Mouse (Mus musculus) telencephalon, adult 2 months (tissue): Measurements from ENCODE around the gene Mtg1.
A peak's percentile ranks its signal among the peaks of the same experiment; 100 is the strongest.

Source experiments
- DNase-seq: peaks from one replicate; pipeline ENCODE4 v3.0.0-alpha.2; 2011; ENCODE audit warnings: low read depth, low spot score

The Mtg1 gene

DNA sequence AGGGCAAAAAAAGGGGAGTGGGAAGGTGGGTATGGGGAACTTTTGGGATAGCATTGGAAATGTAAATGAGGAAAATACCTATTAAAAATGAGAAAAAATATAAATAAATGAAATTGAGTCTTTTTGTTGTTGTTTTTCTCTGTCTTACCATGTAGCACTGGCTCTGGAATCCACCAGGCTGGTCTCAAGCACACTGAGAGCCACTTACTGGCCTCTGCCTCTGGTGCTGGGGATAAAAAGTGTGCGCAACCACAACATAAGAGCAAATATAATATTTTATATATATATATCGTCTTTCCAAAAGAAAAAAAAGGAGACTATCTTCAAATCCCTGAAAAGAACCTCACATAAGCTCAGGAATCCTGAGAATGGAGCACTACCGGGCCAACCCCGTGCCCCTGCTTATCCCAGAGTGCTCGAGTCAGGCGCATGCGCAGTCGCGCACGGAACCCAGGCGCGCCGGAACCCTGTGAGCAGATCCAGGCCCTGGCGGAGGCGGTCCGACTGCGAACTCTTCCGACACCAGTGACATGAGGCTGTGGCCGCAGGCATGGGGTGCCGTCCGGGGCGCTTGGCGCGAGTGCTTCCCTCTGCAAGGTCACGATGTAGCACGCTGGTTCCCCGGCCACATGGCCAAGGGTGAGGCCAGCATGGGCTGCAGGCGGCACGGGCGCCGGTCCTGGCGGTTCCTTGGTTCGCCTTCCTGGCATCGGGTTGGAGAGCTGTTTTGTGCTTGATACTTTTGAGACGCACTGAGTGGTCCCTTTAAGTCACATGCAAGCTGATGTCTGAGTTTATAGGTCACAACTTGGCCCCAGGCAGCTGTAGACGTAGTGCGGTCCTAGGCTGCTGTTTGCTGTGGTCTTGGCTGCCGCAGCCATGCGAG lies at the start of gene Mtg1:
Gene Mtg1 (plus strand): TSS at position 430 of the 886 bp plus-strand sequence.
- peak; percentile 90 for DNase-seq

DNA sequence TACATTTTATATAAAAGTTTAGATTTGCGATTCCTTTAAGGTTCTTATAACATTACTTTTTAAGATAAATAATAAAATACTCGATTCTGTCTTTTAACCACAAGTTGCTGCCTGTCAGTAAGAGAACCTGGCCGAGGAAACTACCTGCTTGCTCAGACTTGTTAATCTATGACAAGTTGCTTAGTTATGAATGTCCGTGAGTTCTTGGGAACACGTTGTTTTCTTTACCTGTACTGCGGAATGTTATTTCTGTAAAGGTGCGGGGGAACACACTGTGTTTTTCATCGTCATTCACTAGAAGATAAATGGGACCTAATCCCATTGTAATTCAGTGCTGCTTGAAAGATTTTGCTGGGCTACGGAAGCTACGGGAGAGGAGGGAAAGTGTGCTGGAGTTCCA lies 46.8 kb upstream of the Mtg1 start:
- DNase-seq, result no peak

DNA sequence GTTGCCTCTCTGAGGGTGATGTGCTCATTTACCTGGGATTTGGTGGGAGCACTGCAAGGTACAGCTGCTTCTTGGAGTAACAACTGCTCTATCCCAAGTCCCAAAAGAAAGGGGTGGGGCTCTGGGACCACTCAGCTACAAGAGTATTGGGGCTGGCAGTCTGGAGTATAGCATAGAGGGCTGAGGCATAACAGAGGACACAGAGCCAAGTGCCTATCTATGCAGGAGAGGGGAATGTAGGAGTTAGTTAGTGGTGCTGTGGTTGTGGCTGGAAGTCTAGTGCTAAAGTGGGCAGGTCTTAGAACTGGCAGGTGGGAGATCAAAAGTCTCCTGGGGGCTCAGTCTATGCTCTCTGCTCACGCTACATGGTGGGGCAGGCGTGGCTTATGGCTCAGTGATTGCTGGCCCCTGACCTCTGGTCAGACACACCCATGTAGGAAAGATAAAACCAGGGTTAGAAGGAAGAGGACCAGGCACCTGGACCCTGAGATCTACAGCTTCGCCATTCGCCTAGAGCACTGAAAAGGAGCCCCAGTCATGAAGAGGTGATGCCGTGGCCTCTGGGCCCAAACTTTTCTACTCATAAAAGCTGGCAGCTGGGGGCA lies 44.3 kb upstream of the Mtg1 start, which contains the start of gene Prap1:
Gene Prap1 (plus strand): TSS at position 472 of the 605 bp plus-strand sequence.
- DNase-seq, result no peak

DNA sequence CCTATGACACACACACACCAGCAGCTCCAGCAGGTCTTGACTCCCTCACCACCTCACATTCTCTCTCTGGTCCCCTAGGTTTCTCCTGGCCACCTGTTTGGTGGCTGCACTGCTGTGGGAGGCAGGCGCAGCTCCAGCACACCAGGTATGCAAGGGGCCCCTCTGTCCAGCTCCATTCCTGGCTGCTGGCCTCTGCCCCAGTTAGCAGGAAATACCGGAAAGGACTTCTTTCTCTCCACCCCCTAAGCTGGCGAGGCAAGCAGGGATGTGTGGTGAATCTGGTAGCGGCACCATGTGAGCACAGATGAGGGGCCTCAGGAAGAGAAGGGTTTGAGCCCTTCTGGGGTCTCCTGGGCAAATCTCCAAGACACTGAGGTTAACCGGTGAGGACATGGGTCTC lies 42.4 kb upstream of the Mtg1 start:
- no peak for DNase-seq

DNA sequence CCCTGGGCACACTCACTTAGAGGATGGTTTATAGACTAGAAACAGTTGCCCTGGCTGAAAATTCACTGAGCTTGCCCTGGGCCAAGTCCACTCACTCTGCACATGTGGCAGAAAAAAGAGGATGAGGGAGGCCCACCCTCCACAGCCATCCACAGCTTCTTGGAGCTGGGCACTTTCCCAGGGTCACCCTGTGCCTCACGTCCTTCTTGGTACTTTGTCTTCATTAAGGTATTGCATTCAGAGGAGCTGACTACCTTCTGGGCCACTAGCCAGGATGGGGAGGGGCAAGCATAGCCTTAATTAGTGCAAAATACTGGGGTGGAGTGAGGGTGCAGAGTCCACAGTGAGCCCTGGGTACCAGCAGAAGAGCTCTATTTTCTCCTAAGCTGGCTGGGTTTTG lies 41.8 kb upstream of the Mtg1 start:
- no peak for DNase-seq

DNA sequence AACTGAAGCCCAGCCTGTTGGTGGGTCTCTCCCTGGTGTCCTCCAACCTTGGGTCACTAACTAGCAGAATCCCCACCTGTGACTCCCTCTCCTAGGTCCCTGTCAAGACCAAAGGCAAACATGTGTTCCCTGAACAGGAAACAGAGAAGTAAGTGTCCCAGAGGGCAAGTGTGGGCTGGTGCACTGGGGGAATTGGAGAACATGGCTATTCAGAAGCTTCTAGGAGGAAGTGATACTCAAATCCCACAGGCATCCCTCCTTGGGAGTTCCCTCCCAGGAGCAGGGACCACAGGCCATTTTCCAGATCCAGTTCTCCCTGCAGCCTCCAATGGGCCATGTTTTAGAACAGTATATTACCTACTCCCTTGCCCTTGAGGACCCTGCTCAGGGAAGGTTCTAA lies 41.3 kb upstream of the Mtg1 start:
- DNase-seq, result no peak

DNA sequence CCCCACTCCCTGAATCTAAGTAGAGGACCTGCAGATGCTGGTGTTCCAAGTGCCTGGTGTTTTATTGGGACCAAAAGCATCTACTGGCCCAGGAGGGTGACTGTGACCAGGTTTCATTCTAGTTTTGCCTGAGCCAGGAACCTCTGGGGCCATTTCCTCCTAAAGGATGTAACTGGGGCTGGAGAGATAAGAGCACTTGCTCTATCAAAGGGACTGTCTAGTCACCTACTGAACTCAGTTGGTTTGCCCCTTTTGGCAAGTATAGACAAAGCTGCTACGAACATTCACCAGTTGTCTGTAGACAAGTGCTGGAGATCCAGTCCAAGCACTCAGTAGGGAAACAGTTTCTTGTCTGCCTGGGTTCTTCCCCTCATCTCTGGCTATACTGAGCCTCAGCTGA lies 38.9 kb upstream of the Mtg1 start:
- DNase-seq, result no peak

DNA sequence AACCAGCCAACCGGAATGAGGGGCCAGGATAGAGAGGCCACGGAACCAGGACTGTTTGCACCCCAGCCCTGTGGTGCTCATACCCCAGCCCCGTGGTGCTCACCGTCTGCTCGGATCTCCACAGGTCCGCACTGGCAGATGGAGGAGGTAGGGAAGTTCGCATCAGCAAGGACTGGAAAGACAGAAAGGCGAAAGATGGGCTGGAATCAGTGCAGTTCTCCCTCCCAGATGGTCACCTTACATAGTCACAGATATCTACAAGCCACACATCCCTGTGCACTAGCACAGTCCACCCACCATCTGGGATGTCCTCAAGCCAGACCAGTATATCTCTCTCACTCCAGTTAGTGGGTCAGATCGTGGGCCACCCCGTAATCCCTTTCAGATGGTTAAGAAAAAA lies 35.9 kb upstream of the Mtg1 start:
- no peak for DNase-seq

DNA sequence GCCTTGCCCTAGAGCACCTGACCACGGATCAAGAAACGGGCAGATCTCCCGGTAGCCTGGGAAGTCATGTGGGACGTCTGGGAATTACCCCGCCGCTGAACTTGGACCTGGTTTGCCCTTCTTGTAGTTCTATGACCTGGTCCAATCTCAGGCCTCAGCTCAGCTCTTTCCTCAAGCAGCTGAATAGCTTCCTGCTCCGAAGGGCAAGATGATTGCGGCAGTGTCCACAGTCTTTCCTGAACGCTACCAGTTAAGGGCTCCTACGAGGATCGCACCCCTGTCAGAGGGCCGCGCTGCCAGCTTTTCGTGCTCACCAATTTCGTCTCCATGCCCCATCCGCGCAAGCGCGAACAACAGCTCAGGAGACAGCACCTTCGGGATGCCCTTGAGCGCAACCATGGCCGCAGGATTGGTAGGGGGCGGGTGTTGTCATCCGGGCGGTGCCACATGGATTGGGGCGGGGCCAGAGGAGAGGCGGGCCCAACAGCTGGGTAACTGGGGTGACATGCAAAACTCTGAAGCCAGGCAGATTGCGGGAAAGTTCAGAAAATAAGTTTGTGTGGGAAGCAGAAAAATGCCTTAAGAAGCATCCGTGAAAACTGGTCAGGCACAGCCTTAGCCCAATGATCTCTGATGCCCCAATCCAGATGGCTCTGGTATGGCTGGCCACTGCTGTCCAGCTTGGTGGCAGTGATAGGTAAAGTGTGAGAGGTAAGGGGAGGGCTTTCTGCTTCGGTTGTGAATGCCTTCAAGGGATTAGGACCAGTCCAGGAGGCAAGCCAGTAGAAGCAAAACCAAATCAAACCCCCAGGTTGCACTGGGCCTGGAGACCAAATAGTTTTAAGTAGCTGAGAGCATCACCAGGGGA lies 35.1 kb upstream of the Mtg1 start, which contains the start of gene Fuom:
Gene Fuom (minus strand): TSS at position 449 of the 868 bp plus-strand sequence.
- peak; percentile 80 for DNase-seq

DNA sequence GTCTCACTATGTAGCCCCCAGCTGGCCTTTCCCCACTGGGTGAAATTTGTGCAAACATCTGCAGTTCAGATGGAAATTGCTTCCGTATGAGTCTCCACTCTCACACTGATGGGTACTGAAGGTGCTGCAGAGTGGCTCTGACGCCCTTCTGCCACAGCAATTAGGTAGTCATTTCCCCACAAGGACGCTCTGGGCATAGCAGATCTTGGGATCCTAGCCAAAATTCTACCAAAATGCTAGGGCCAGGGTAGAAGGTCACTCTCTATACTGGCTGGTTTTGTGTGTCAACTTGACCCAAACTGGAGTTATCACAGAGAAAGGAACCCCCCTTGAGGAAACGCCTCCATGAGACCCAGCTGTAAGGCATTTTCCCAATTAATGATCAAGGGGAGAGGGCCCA lies 33.4 kb upstream of the Mtg1 start:
- DNase-seq, result no peak

DNA sequence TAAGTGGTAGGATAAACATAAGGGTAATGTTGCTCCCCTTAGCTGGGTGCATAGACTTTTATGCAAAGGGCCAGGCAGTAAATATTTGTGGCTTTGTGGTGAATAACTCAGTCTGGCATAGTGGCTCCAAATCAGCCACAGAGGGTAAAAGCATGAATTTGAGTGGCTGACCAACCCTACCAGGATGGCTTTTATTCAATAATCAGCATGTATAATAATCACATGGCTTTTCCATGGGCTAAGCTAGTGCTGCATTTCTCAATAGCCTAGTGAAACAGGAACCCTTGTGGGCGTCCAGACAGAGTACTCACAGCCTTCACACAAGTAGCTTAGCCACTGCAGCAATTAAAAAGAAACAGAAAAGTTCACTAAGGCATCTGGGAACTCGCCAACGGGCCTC lies 25.4 kb upstream of the Mtg1 start:
- no peak for DNase-seq

DNA sequence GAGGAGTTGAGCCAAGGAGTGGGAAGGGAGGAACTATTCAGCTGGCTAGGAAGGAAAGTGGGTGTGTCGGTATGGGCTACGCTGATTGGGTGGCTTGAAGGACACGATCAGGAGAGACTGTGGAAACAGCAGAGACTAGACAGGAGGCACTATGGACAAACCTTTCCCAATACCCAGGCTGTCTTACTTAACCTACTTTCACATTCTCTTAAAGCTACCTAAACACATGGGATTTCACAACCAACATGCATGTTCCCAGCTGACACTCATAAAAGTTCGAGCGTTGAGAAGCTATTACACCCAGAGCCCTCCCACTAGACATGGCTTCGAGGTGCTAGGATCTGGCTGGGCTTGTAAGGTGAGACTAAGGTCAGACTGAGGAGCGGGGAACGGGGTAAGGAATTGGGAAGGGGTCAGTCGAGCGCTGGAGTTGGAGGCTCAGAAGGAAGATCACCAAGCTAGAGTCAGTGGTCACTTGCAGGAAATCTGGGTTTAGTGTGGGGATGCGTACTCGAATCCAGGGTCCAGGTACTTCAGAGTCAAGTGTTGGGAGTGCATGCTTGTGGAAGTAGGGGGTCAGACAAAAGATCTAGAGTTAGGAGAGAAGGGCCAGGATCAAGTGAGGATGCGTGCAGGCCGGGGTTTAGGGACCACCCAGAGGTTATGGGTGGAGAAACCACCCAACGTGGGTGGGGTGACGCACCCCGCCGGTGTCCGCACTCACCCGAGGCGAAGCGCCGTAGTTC lies 21.6 kb upstream of the Mtg1 start, which contains the start of gene Paox:
Gene Paox (plus strand): TSS at position 217 of the 746 bp plus-strand sequence.
- peak; percentile 80 for DNase-seq

DNA sequence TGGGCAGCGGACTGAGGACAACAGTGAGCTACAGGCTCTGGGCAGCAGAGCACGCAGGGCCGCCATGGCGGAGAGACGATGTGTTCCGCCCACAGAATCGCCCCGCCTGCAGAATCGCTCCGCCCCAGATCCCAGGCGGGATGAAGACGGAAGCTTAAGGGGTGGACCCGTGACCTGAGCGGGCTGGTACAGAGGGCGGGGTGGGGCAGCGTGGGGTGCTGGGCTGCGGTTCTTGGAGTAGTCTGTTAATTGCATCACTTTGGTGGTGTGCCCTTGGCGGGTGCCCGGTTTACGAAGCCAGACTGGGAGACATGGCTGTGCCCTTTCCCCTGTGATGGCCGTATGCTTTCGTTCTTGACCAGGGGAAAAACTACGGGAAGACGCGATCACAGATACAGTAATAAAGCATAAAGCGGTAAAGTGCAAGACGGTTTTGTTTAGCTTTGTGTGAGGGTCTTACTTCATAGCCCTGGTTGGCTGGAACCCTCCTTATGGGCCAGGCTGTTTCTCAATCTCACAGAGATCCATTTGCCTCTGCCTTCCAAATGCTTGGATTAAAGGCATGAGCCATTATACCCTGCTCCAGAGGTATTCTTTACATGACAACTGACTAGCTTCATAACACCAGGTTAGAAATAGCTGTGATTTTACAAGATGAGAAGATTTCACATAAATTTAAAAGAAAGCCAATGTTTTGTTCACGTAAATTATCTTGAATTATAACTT lies 20.9 kb upstream of the Mtg1 start, which contains the start of gene Echs1:
Gene Echs1 (minus strand): TSS at position 148 of the 726 bp plus-strand sequence.
- peak; percentile 81 for DNase-seq

DNA sequence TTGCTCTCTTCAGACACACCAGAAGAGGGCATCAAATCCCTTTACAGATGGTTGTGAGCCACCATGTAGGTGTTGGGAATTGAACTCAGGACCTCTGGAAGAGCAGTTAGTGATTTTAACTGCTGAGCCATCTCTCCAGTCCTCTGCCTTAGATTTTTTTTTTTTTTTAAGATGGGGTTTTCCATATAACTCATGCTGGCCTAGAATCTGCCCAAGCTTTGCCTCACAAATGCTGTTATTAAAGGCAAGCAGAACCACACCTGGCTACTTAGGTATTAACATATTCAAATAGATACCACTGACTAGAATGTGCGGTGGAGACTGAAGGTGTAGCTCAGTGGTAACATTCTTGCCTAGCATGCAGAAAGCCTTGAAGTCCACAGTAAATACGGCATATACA lies 16.9 kb upstream of the Mtg1 start:
- no peak for DNase-seq

DNA sequence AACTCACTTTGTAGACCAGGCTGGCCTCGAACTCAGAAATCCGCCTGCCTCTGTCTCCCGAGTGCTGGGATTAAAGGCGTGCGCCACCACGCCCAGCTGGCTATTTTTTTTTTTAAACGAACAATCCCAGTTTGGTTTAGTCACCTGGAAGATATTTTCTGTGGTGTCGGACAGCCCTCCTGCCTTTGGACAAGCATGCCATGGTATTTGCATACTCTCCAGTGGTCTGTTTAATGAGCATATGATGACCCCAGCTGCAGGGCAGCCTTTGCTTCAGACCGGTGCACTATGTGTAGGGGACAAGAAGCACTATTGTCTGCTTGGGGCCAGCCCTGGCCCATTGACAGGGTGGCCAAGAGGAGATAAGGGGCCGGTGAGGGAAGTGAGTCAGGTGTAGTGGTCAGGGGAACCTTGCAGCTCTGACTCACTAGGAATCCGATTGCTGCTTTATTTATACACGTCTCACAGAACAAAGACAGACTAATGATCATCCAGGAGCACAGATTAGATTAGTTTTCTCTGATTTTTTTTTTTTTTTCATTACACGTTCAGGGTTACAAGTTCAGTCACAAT lies 15.9 kb upstream of the Mtg1 start:
- no peak for DNase-seq

DNA sequence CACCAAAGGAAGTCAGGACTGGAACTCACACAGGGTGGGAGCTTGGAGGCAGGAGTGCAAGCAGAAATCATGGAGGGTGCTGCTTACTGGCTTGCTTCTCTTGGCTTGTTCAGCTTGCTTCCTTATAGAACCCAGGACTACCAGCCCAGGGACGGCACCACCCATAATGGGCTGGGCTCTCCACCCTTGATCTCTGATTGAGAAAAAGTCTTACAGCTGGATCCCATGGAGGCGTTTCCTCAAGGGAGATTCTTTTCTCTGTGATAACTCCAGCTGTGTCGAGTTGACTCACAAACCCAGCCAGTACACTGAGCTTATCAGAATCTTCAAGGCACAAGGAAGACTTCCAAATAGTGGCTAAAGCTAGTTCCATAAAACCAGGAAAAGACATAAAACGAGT lies 14.6 kb upstream of the Mtg1 start:
- no peak for DNase-seq

DNA sequence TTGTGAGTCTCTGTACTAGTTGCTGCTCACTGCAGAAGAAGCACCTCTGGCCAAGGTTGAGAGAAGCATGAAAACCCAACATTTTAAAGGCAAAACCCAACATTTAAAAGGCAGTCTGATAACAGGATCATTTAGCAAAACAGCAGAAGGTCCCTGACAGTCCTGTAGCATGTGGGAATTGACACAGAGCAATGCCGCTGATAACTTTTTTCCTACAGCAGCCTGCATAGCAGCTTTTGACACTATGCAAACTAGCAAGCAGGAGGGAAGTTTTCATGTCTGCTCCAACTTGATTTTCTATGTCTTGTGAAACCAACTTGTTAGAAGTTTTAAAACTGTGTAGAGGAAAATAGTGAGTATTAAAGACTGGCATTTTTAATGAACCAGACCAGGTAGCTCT lies 13.0 kb upstream of the Mtg1 start:
- DNase-seq, result no peak

DNA sequence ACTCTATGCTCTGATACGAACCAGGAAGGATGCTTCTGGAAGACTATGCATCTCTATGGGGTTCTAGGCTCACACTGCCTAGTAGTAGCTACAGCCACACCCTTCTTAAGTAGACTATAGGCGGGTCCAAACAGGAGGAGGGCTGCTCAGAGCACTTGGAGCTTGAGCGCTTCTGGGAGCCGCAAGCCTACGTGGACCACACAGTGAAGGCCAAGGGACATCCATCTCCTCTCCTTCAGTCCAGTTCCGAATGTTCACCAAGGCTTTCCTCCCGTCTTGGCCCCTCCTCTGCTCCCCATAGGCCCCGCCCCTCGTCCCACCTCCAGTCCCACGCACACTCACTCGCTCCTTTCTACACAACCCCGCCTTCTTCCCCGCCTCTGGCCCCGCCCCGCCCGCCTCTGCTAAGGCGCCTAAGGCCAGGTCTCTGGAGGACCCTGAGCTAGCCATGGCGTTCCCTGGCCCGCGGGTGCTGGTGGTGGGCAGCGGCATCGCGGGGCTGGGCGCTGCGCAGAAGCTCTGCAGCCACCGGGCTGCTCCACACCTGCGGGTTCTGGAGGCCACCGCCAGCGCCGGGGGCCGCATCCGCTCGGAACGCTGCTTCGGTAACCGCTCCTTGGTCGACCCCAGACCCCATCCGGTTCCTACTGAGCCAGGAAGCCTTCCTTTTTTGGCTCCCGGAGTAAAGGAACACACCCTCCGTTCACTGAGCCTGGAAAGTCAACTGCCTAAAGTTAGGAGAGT lies 11.9 kb upstream of the Mtg1 start:
- peak; percentile 86 for DNase-seq

DNA sequence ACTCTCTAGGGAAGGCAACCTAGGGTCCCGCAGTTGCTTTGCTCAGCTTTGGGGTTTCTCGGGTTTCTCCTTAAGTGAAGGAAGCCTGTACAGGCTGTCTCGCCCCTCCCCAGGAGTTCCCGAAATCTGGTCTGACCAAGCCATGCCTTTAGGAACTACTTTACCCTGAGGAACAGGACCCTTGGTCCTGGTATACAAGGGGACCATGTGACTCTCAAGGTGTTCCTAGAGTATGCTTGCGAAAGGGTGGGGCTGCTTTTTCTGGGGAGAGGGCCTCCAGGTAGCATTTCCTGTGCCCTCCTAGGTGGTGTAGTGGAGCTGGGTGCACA lies 11.4 kb upstream of the Mtg1 start:
- DNase-seq, result no peak

DNA sequence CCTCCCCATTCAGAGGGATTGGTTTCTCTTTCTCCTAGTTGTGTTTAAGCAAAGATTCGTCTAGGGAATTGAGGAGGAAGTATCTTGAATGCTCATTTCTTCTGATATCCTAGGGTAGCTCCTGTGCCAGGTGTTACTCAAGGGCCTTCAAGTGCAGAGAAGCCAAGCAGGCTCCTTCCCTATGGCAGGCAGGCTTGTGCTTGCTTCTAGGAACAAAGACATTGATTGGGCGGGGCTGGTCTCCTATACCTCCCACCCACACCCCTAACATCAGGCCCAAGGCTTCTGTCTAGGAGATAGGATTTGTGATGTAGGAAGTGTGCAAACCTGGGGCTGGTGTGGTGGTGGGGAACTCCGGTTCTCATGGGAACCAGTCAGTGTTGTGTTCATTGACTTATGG lies 10.4 kb upstream of the Mtg1 start:
- DNase-seq, result no peak
